Mouse (Mus musculus): ENCODE data around the gene Stub1.

Stub1 gene

DNA sequence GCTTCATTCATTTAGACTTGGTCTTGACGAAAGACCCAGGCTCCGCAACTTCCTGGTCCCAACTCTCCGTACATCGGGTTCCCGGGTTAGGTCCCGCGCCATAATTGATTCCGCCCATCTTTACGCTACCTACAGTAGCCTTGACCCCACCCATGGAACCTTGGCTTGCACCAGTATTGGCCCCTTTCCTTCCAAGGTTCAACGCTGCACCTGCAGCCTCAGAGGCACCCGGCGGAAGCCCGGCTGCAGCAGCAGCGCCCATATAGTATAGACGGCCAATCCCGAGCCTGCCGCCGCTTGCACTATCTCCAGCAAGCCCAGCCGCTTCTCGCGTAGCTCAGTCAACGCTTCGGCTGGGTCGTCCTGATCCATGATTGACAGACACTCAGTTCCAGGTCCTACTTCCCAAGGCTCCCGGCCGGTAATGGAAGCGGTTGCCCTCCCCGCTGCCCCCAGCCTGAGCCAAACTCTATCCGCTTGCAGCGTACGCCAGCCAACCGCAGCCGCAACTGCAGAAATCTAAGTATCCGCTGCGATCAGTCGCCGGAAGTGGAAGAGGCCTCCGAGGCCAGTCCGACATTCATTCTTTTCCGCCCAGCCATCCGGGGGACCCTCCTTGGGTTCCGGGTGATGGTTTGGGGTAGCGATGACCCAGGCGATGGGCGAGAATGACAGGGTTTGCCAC, 41.2 kb downstream of the Stub1 start:
- DNase-seq (ENCODE audit: low spot score in 2 of 2): peak; percentile 79 to 90

GRCm38 (mm10) chr17:25791320-25791842, 41.8 kb downstream of the Stub1 start:
- no peak for DNase-seq (ENCODE audit: low spot score in 2 of 2)

GRCm38 (mm10) chr17:25786781-25787504, 46.3 kb downstream of the Stub1 start:
- DNase-seq (ENCODE audit: low spot score in 2 of 2): no peak

- DNase-seq (ENCODE audit: low spot score in 2 of 2): no peak
Measured at GRCm38 (mm10) chr17:25786280-25786679, 46.9 kb downstream of the Stub1 start, which contains the start of gene Ccdc78. Ccdc78 (plus strand) TSS chr17:25786580.

DNA sequence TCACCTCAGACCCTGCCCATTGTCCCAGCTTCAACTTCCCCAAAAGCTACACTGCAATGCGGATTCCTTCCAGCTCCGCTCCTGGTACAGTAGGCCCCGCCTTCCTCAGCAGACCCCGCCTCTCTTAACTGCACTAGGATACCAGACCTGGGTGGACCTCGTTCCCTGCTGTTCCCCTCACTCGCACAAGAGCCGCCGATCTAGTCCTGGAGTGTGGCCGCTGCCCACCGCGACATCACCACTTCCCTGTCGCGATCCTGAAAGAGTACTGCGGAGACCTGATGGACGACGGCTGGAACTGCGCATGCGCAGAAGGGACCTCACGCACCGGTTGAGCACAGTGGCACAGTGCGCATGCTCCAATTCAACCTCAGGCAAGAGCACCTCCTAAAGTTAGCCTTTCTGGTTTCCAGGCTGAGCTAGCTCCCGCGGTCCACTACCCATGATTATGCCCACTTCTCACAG, 47.9 kb downstream of the Stub1 start, which contains the start of gene Haghl:
Gene Haghl, minus strand, starts transcription at position 393 of the 465 bp plus-strand sequence.
- peak; percentile 94 to 96 for DNase-seq (ENCODE audit: low spot score in 2 of 2)

DNA sequence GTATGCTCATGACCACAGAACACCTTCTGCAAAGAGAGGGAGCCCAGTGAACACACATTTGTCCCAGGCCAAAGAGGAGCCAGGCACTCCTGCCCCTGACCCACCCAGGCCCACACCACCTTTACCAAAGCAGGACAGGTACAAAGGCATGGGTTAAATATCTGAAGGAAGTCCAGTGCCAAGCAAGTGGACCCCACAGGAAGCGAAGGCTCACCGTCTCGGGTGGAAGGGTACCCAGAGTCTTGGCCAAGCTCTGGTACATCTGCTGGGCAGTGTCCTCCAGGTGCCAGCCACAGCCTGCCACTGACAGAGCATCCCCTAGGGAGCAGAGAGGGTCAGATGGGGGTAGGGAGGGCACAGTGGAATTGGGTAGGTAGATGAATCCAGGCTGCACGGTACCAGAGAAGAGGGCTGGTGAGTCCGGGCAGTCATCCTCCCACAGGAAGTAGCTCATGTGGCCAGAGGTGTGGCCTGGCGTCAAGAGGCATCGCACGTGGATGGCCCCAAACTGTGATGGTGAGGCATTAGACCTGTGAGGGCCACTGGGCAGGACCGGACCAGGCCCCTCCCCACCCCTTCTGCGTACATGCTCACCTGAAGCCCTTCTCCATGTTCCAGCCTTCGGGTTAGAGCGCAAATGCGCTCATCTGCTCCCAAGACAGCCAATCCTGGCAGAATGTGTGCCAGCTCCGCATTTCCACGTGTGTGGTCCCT, 49.2 kb downstream of the Stub1 start:
- no peak for DNase-seq (ENCODE audit: low spot score in 2 of 2)

GRCm38 (mm10) chr17:25783086-25783485, 50.1 kb downstream of the Stub1 start:
- no peak for DNase-seq (ENCODE audit: low spot score in 2 of 2)

GRCm38 (mm10) chr17:25781339-25781738, 51.9 kb downstream of the Stub1 start:
- DNase-seq (ENCODE audit: low spot score in 2 of 2): peak in 1 of 2 experiments; percentile 20

Measured in cerebellum, postnatal 4 days (tissue).